Mouse (Mus musculus) G1E (cell line): ENCODE results near the gene Ppt1.

Source experiments
- CTCF ChIP-seq: IDR thresholded peaks from 2 replicates; pipeline ENCODE4 v1.5.1; 2012; ENCODE audit warnings: low read depth, low read length, inconsistent platforms, mixed read lengths
- GATA1 ChIP-seq: IDR thresholded peaks from 2 replicates; pipeline ENCODE4 v1.6.1; 2012; ENCODE audit warnings: borderline replicate concordance, low read length, inconsistent platforms, mixed read lengths
- GATA2 ChIP-seq: IDR thresholded peaks from 2 replicates; pipeline ENCODE4 v1.6.1; 2012; ENCODE audit warnings: low read depth, low read length, inconsistent platforms, borderline replicate concordance
- POLR2AphosphoS5 ChIP-seq: IDR thresholded peaks from 2 replicates; pipeline ENCODE4 v1.6.1; 2012; ENCODE audit warnings: low read depth, low read length, inconsistent platforms; ENCODE audit not compliant: insufficient replicate concordance
- TAL1 ChIP-seq: conservative IDR thresholded peaks from 2 replicates; pipeline ENCODE4 v1.6.1; 2012; ENCODE audit warnings: low read depth, low read length, inconsistent platforms, mixed read lengths

- TF ChIP-seq CTCF (no peak), GATA1 (no peak), TAL1 (no peak), GATA2 (no peak), POLR2AphosphoS5 (no peak)
Observed at GRCm38 (mm10) chr4:122859096-122859674, 23.1 kb downstream of the Ppt1 start.
